In the genomic region with DNA sequence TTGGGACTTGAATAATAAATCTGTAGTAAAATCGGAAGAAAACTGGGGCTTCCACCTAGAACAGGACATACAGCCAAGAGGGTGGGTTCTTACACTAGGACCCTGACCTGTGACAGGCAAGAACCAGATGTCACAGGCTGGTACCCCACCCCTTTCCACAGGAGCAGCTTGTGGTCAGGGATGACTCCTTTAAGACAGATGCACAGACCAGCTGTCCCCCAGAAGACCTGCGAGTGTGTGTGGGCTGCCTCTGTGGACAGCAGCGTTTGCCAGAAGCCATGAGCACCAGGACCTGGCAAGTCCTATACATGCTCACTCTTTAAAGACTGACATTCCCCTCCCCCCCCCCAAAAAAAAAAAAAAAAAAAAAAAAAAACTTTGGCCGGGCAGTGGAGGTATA, we compare ENCODE assay signal across 20 mouse cellular contexts. TPM values are rescaled to one million over a fixed set of nuclear protein-coding genes. Genes with fewer than 3 reads are reported as not detected.
DNase-seq lines count a peak whose midpoint lies in the region; TF ChIP-seq lines count a peak whose summit lies in the region.
"Had no signal": no experiment of that assay in that cellular context is flagged by ENCODE, and none has a peak within 500 bp of the region (broad histone marks: within the 10 kb centered on the region; RNA-seq: fewer than 3 reads in every experiment).

No protein-coding gene starts in this region.

- TF ChIP-seq CTCF in gastrocnemius, adult 2 months (IDR thresholded peaks at IDR 0.05): no peak

- H3K27ac ChIP-seq in gastrocnemius, adult 2 months: no peak overlapping the region
- H3K27ac ChIP-seq in heart, embryonic 10.5 days: no peak overlapping the region

- H3K79me2 ChIP-seq in myocyte (ENCODE audit: control insufficient read depth, insufficient read depth): peaks cover 55% of the 10 kb centered on the region

- 85% methylated on average over 4 of the region's 4 CpGs for WGBS in heart, embryonic 10.5 days

- no peaks in the 10 kb centered on the region for H3K27me3 ChIP-seq in heart, embryonic 10.5 days (ENCODE audit: insufficient read depth, poor library complexity, severe bottlenecking)
- no peaks in the 10 kb centered on the region for H3K27me3 ChIP-seq in myocyte (ENCODE audit: control insufficient read depth, insufficient read depth, insufficient read length)
- H3K27me3 ChIP-seq: CH12.LX, Patski had no signal

- H3K4me1 ChIP-seq in heart, embryonic 10.5 days: peaks cover 26% of the 10 kb centered on the region

- TF ChIP-seq POLR2A in myocyte (IDR thresholded peaks at IDR 0.05; ENCODE audit: insufficient read length, low read depth): no peak

- H3K9me3 ChIP-seq in heart, embryonic 10.5 days: no peaks in the 10 kb centered on the region
- H3K9me3 ChIP-seq: G1E had no signal

- intact Hi-C loops in gastrocnemius, adult 2 months (cut with DNase I): no loop called here

- H3ac ChIP-seq in myocyte (ENCODE audit: control insufficient read depth, insufficient read length): no peak overlapping the region

- no peak overlapping the region for H3K4me3 ChIP-seq in gastrocnemius, adult 2 months
- no peak overlapping the region for H3K4me3 ChIP-seq in heart, embryonic 10.5 days
- H3K4me3 ChIP-seq in myocyte: no peak overlapping the region

- peak; percentile 12 for DNase-seq in gastrocnemius, adult 2 months
- no peak for DNase-seq in gastrocnemius, adult 8-10 months (ENCODE audit: low spot score in 2 of 2)
- DNase-seq in heart, adult 11 months: peak; percentile 70
- DNase-seq in heart, embryonic 10.5 days (ENCODE audit: low spot score): no peak
- DNase-seq in kidney, adult 11 months: no peak
- DNase-seq: adrenal gland, adult 2 months; adrenal gland, adult 8-10 months; adrenal gland, postnatal 10 days; adrenal gland, postnatal 14 days; adrenal gland, postnatal 25 days; adrenal gland, postnatal 36 days; B cell, adult 2 months; cerebellum, adult 11 months; cerebellum, adult 11-12 months had no signal

- peaks cover 74% of the 10 kb centered on the region for H3K36me3 ChIP-seq in heart, embryonic 10.5 days
- H3K36me3 ChIP-seq in myocyte (ENCODE audit: control insufficient read depth, insufficient read depth): peaks cover 19% of the 10 kb centered on the region

- H3K4me2 ChIP-seq in myocyte (ENCODE audit: low read depth): no peak overlapping the region

TF ChIP-seq in myocyte, 11 proteins besides CTCF, POLR2A, EP300 and RAD21:
- TF ChIP-seq MYOD1 (IDR thresholded peaks at IDR 0.05; ENCODE audit: control insufficient read depth in 1 of 3, insufficient read length in 2 of 3, low read depth in 2 of 3): peak in 2 of 3 experiments; percentile 78 to 97
- no peak for TF ChIP-seq REST (IDR thresholded peaks at IDR 0.05; ENCODE audit: insufficient read depth, insufficient read length)
- TF ChIP-seq MYOG (IDR thresholded peaks at IDR 0.05; ENCODE audit: control insufficient read depth in 1 of 3, insufficient read depth in 1 of 3, insufficient read length in 2 of 3, low read depth in 2 of 3): peak in 2 of 3 experiments; percentile 80 to 96
- TF ChIP-seq E2F4 (IDR thresholded peaks at IDR 0.05; ENCODE audit: insufficient read depth): no peak
- TF ChIP-seq TCF3 (IDR thresholded peaks at IDR 0.05; ENCODE audit: insufficient read length, low read depth): peak; percentile 76
TF ChIP-seq in myocyte: peak in this region for 3.

RNA-seq across cellular contexts. Expression of gene H2afy, which starts 7.1 kb away (rescaled TPM):
- total RNA-seq in gastrocnemius, adult 2 months (2021): 10 to 100 TPM; 64.1 to 69.2 TPM
- 10 to 100 TPM; 56.9 to 69.8 (median 60.2) TPM for total RNA-seq in gastrocnemius, adult 8-10 months (2022)
- polyA plus RNA-seq in heart, embryonic 10.5 days (2016; fragmentation: Nextera tagmentation; extraction: Ambion mirVana): 134 and 287 TPM in 2 replicates
- 62.8 TPM for polyA plus RNA-seq in myocyte (2012; fragmentation: generic; extraction: Trizol)

RNA-seq across cellular contexts. Expression of gene Tifab, which starts 49.7 kb away (rescaled TPM):
- total RNA-seq in gastrocnemius, adult 2 months (2021): under 1 TPM; 0.18 to 0.28 TPM
- under 1 TPM in 2 of 4 experiments, not detected in 2; 0.15 to 0.22 TPM for total RNA-seq in gastrocnemius, adult 8-10 months (2022)
- polyA plus RNA-seq in heart, embryonic 10.5 days (2016; fragmentation: Nextera tagmentation; extraction: Ambion mirVana): 0.31 and 1.0 TPM in 2 replicates
- polyA plus RNA-seq in myocyte (2012; fragmentation: generic; extraction: Trizol): not detected
- total RNA-seq: MEL had no signal
- polyA plus RNA-seq: C2C12, G1E, Patski had no signal

Comparison
In these comparisons a context has a peak if more than half of its experiments do, and no peak if none do; other contexts are left out.
1. DNase-seq: peak in gastrocnemius, adult 2 months (single experiment) and heart, adult 11 months (single experiment); none in gastrocnemius, adult 8-10 months (0 of 2), heart, embryonic 10.5 days (single experiment) and kidney, adult 11 months (single experiment).